Mouse (Mus musculus) forelimb bud, embryonic 11.5 days (tissue): ENCODE measurements around the gene Ruvbl2.
"Not testable (repeated sequence)": the region's sequence is repeated elsewhere in the genome, so short reads cannot be mapped to it uniquely, and the experiment has no call there.

Source experiments
- DNase-seq: peaks from one replicate; pipeline ENCODE4 v3.0.0-alpha.2; 2012; ENCODE audit warnings: low read depth, low spot score

The Ruvbl2 gene

DNA sequence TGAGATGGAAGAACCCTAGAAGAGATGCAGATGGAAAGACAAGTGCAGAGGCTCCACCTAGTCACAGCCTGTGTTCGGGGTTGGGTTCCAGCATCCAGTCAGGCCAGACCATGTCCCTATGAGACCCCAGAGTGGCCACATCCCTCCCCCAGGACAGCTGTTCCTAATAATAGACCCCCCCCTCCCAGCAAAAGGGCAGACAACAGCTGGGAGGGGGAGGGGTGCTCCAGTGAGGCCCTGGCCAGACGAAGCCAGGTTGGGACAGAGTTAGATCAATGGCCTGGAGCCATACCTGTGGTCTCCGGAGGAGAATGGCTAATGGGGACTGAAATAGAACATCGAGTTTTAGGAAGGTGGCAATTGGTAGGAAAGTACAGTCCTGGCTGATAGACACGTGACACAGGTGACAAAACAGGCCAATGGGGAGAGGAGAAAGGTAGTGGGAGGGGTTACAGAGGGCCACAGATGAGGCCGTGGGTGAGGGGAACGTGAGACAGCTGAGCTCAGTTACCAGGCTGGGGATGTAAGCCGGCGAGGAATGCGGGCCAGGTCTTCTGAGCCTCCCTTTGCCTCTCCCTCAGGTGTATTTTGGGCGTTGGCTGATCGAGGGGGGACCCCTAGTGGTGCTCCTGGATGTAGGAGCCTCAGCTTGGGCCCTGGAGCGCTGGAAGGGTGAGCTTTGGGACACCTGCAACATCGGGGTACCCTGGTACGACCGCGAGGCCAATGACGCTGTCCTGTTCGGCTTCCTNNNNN, at the start of gene Ruvbl2:
Ruvbl2 (minus strand) TSS at position 576 of the 756 bp plus-strand sequence.
- no peak for DNase-seq

DNA sequence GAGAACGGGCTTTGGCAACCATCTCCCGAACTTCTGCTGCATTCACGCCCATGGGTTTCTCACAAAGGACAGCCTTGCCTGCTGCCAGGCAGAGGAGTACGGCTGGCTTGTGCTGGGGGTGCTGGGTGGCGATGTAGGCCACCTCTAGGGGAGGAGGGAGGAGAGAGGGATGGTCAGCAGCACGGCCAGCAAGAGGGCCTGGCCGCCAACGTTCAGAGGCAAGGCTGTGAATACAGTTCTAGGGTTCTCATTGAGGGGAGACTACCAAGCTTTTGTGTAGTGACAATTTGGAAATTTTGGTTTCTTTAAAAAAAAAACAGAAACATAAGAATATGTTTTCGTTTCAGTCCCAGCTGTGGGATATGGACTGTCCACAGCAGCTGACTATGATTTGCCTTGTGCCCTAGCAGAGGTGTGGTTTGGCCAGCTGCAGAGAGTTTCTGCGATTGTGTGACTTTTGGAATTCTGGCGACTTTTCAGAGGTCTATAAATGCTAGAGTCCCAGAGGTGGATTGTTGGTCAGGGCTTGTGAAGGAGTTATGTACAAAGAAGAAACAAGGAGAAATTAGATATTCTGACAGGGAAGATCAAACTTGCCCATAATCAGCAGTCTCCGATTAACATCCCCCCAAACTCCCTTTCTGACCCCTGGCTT, 49.0 kb upstream of the Ruvbl2 start, which contains the start of gene Gm45808:
Gm45808 (minus strand) TSS at position 51 of the 655 bp plus-strand sequence.
- no peak for DNase-seq

DNA sequence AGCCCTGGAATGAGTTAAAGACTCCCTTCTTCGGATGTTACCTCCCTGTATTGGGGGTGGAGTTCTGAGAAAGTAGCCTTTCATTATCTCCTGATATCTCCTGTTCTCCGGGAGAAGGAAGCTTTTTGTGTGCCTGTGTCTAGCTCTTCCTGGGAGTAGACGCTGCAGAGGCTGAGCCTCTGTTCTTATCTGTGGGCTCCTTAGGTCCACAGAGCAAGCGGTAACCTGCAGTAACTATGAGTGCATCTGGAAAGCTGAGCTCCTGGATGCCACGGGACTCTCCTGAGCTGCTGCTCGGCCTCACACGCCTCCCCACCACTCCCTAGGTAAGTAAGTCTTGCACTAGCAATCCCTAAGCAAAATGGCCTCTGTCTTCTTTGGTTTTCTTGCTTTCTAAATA, 48.3 kb upstream of the Ruvbl2 start:
- no peak for DNase-seq

DNA sequence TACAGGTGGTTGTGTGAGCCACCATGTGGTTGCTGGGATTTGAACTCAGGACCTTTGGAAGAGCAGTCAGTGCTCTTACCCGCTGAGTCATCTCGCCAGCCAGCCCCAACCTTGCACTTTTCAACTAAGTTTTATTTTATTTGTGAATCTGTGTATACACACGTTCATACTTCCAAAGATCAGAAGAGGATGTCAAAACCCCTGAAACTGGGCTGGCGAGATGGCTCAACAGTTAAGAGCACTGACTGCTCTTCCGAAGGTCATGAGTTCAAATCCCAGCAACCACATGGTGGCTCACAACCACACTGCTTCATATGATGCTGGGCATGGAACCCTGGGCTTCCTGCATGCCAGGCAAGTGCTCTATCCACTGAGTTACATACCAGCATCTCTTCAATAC, 47.1 kb upstream of the Ruvbl2 start:
- not testable (repeated sequence) for DNase-seq

DNA sequence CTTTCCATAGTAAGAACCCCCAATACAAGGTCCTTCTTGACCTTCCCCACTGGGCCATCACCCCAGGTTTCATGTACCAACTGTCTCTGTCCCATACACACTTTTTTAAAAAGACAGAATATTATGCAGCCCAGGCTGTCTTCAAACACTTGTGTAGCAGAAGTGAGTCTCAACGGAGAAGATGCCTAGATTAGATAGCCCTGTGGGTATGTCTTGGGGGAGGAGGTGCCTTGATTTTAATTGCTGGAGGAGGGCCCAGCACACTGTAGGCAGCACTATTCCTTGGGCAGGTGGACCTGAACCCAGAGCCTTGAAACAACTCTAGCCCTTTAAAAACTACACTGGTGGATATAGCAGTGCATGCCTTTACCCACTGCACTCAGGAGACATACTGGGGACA, 44.3 kb upstream of the Ruvbl2 start:
- no peak for DNase-seq

DNA sequence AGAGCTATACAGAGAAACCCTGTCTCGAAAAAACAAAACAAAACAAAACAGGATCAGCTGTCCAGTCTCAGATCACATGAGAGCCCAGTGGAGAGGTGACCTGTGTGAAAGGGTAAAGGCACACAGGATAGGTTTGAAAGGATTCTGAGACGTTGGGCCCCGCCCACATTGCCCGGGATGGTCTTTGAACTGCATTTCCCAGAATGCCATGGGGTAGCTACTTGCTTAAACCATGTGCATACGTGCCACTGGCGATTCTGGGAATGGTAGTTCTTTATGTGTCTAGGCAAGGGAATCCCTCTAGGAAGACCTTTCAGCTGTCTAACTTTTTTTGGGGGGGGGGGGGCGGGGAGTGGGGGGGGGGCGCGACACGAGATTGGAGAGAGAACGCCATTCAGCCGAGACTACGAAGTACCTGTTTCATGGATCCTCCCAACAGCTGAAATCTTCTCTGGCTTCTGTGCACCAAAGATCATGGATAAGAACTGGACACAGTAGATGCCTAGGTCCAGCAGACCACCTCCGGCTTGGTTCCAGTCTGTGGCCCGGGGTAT, 43.6 kb upstream of the Ruvbl2 start, which contains the start of gene Tulp2:
Tulp2 (plus strand) TSS at position 504 of the 554 bp plus-strand sequence.
- DNase-seq, result no peak

DNA sequence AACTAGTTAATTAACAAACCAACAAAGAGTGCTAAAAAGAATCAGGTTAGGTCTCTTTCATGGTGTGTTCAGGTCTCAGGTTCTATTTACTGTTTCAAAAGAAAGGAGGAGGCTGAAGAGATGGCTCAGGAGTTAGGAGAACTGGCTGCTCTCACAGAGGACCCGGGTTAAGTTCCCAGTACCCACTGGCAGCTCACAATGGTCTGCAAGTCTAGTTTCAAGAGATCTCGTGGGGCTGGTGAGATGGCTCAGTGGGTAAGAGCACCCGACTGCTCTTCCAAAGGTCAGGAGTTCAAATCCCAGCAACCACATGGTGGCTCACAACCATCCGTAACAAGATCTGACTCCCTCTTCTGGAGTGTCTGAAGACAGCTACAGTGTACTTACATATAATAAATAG, 42.4 kb upstream of the Ruvbl2 start:
- not testable (repeated sequence) for DNase-seq

DNA sequence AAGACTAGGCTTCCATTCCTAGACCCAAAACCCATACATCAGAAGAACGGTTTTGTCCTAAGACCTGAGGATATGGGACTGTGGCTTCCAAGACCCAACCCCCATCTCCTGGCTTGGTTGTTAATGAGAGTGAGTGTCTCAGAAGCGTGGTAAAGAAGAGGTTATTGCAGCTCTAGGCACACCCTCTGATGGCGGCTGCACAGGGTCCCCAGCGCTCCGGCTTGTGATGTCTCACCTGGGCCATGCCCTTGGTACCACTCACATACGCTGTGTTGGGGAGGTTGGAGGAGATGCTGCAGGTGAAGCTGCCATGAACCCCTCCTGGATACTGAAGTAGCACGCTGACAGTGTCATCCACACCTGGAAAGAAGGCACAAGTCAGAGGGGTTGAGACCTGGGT, 40.9 kb upstream of the Ruvbl2 start:
- DNase-seq, result no peak

DNA sequence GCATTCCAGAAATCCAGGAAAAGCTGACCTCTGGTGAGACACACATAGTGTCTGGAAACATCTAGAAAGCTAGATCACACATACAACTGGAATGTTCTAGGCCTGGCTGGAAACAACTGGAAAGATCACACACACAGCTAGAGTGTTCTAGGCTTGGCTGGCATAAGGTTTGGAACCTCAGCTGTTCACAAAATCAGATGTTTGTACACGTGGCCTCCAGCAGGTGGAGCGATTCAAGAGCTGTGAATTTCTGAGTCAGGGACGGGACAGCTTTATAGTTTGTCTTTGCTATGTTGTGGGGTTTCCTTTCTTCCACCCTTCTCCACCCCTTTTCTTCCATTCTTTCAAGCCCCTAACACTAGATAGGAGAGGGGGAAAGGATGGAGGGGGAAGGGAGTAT, 39.1 kb upstream of the Ruvbl2 start:
- peak; percentile 56 for DNase-seq

DNA sequence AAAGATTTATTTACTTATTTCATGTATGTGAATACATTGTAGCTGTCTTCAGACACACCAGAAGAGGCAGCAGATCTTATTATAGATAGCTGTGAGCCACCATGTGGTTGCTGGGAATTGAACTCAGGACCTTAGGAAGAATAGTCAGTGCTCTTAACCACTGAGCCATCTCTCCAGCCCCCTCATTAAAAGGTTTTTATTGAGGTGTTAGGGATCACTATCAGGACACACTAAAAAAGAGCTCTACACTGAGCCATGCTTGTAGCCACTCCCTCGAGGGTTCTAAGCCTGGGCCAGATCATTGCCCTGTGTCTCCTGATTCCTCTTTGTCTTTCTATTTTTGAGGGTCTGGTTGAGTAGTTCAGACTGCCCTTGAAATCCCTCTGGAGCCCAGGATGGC, 38.6 kb upstream of the Ruvbl2 start:
- no peak for DNase-seq

DNA sequence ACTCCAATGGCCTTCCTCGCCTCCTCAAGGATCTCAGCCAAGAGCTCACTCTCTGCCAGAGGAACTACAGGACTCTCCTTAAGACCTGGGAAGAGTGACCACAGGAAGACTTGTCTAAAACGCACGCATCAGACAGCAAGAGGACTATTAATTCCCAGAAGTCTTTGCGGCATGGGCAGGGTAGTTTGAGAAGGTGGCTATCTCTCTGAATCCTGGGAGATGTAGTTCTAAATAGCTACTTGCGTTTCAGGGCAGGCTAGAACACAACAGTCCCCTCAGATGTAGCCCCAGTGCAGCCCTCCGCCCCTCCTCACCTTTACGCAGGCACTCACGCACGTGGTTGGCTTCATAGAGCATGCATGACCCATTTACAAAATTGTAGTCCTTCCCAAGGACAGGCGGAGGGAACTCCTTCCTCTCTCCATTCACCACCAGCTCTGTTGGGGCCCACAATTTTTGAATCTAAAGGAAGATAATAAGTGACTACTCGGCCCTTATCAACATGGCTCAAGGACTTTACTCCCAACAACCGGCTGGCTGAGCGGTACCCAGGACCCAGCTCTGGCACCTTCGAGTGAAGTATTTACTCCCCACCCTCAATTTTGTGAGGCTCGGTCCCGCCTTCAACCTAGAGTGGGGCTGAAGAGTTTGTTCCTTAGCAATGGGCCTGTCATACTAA, 37.5 kb upstream of the Ruvbl2 start:
- no peak for DNase-seq

DNA sequence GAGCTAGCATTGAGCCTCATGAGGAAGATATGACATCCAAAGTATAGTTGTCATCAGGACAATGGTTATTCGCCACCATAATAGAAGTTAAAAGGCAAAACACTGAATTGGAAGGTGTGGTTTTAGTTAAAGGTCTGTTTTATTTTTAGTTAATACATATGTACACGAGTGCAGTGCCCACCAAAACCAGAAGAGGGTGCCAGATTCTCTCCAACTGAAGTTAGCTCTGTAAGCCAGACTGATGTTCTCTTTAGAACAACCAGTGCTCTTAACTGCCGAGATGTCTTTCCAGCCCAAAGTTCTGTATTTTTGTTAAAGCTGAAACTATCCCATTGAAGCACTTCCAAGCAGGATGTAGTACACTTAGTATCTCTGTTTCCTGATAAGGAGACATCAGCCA, 33.0 kb upstream of the Ruvbl2 start:
- peak; percentile 74 for DNase-seq

DNA sequence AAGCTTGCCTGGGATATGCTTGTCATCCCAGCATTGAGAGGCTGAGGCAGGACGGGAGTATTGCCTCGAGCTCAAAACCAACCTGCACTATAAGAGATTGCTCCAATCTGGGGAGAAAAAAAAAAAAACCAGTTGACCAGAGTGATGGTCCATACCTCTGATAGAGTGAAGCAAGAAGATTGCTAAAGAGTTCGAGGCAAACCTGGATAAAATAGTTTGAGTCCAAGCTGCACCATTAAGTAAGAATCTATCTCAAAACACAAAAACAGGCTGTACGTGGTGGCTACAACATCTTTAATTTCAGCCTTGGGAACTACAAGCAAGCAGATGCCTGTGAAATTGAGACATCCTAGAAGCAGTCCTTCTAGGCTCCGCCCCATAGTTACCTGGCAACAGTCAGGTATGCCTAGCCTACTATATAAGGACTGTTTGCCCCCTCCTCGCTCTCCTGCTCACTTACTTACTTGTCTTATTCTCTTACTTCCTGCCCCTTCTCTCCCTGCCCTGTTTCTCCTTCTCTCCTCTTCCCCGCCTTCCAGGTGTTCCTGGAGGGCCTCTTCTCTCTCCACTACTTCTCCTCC, 29.3 kb upstream of the Ruvbl2 start:
- DNase-seq, result no peak

DNA sequence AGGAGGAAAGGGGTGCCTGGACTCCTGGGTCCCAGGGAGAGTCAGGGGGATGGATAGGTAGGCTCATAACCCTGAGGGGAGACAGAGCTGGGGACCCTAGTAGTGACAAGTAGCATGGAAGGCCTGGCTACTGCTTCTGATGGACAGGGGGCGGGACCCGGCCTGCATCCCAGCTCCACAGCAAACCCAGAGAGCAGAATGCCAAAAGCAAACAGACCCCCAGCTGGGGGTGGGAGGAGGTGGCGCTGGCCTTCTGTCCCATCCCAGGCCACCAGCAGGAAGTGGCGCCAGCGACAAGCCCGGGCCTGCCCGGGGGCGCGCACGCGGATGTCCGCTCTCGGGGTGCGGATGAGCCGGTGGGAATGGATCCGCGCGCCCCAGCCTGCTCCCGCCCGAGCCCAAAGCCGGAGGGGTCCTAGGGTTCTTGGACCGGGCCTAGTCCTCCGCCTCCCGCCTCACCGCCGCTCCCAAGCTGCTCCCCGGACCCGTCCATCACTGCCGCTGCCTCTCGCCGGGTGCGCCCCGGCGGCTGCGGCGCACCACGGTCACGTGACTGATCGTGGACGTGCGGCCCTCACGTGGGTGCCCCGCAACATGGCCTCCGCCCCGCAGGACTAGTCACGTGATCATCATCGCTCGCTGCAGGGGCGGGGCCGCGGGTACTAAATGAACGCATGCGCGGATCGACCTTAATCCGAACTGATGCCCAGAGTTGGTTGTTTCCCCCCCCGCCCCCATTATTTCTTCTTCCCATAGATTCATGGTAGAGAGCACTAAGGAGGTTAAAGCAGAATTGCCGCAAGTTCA, 28.6 kb upstream of the Ruvbl2 start, which contains the start of gene Bax:
Bax (minus strand) TSS at position 616 of the 807 bp plus-strand sequence.
- peak; percentile 96 for DNase-seq

DNA sequence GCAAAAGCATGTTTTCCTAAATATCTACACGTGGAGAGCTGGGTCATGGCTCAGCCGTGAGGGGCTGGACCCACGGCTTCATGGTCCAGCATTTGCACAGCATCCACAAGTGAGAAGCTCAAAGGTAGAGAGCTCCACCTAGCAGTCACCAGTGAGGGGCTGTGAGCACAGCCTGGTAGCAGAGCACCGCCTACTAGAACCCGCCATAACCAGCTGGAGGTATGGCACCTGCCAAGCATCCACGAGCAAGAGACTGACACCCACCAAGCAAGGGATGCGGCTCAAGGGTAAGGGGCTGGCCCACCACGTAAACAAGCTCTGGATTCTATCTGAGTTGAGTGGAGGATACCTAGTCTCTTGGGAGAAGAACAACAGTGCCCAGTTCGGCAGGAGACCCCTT, 27.7 kb upstream of the Ruvbl2 start:
- DNase-seq, result no peak

DNA sequence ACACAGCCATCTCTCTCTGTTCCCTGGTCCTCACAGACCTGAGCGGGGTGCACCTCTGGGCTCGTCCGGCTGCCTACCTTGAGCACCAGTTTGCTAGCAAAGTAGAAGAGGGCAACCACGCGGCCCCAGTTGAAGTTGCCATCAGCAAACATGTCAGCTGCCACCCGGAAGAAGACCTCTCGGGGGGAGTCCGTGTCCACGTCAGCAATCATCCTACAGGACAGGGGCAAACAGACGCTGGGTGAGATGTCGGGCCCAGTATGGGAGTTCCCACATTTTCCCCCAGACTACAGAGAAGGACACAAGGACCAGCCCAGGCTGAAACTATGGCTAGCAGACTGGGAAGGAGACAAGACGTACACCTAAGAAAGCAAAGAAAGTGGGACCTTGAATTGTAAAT, 27.2 kb upstream of the Ruvbl2 start:
- no peak for DNase-seq

DNA sequence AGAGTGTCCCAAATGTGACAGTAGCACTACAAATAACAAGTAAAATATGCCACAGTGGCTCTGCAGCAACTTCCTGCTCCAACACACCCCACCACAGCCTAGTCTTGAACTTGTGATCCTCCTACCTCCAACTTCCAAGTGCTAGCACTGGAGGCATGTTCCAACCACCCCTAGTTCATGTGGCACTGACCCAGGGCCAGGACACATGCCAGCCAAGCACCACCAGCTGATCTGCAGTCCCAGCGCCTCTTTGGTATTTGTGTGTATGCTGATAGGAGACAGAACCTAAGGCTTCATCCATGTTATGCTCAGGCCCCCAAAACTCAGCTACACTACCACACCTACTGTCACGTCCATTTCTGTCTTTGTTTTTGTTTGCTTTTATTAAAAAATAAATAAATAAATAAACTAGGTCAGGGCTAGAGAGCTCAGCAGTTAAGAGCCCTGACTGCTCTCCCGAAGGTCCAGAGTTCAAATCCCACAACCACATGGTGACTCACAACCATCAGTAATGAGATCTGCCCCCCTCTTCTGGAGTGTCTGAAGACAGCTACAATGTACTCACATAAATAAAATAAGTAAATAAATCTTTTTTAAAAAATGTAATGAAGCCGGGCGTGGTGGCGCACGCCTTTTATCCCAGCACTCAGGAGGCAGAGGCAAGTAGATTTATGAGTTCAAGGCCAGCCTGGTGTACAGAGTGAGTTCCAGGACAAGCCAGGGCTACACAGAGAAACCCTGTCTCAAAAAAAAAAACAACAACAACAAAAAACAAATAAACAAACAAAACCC, 26.3 kb upstream of the Ruvbl2 start:
- no peak for DNase-seq

DNA sequence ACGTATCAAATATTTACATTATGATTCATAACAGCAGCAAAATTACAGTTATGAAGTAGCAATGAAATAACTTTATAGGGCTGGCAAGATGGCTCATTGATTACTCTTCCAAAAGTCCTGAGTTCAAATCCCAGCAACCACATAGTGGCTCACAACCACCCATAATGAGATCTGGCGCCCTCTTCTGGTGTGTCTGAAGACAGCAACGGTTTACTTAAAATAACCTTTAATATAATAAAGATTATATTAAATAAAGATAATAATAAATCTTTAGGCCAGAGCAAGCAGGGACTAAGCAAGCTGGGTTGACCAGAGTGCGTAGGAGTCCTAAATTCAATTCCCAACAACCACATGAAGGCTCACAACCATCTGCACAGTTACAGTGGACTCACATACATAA, 25.0 kb upstream of the Ruvbl2 start:
- DNase-seq, result not testable (repeated sequence)

DNA sequence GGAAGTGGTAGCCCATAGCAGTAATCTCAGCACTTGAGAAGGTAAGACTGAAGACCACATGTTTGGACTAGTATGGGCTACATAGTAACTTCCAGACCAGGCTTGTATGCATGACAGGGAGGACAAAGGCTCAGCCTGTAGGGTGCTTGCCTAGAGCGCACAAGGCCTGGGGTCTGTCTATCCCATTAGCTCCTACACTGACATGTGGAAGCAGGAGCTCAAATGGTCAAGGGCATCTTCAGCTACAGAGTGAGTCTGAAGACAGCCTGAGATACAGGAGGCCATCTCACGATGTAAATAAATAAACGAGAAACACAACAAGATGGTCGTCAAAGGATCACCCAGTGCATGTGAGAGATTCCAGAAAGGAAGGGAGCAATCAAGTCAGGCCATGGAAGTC, 24.4 kb upstream of the Ruvbl2 start:
- no peak for DNase-seq

DNA sequence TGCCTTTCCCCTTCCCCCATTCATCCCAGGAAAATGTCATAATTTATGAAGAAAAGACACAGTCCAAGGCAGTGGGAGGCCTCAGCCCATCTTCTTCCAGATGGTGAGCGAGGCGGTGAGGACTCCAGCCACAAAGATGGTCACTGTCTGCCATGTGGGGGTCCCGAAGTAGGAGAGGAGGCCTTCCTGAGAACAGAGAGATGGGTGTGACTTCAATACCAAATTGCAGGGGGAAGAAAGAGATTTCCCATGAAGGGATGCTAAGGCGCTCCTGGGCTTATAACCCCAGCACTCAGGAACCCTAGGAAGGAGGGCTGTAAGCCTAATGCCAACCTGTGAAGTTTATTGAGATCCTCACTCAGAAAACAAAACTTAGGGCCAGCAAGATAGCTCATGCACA, 23.9 kb upstream of the Ruvbl2 start:
- DNase-seq, result no peak
